Mouse (Mus musculus): ENCODE data around the gene Arl13a.

GRCm38 (mm10) chrX:134233048-134233447 is 45.7 kb downstream of the Arl13a start:
- TF ChIP-seq MYOD1 (IDR thresholded peaks at IDR 0.05; ENCODE audit: control insufficient read depth, insufficient read length, low read depth) = no peak
- TF ChIP-seq CTCF (IDR thresholded peaks at IDR 0.05; ENCODE audit: control insufficient read depth, insufficient read depth, insufficient read length) = no peak
- no peak for TF ChIP-seq MAX (IDR thresholded peaks at IDR 0.05)
- no peak for TF ChIP-seq CEBPB (IDR thresholded peaks at IDR 0.05; ENCODE audit: low read depth)
- TF ChIP-seq MYOG (IDR thresholded peaks at IDR 0.05; ENCODE audit: control insufficient read depth, extremely low read depth, insufficient read length) = no peak
- no peak for TF ChIP-seq USF1 (IDR thresholded peaks at IDR 0.05; ENCODE audit: low read depth)

Data from C2C12 (cell line).